Mouse (Mus musculus): ENCODE measurements around the gene Lgr5. TPM values are rescaled to one million over a fixed set of nuclear protein-coding genes. Genes with fewer than 3 reads are reported as not detected.

The Lgr5 gene
- total RNA-seq, 2 experiments from 2014 or later = 1.8 to 2.7 TPM

DNA sequence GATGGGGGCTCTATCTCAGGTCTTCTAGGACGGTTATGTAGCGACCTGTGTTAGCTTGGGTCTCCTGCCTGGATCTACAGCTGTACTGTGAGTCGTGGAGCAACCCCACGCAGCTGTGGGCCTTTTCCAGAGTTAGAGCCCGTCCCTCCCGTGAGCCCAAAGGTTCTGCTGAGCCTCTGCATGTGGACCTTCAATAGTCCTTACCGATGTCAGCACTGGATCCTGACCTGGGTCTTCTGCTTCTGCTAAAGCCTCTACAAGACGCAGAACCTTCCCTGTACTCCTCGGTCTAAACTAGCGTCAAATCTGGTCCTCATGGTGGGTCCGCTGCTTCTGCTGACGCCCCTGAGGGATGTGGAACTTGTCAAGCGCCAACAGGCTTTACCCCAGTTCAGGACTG lies 139.0 kb downstream of the Lgr5 start:
- no peak for DNase-seq (ENCODE audit: low spot score in 2 of 2)

DNA sequence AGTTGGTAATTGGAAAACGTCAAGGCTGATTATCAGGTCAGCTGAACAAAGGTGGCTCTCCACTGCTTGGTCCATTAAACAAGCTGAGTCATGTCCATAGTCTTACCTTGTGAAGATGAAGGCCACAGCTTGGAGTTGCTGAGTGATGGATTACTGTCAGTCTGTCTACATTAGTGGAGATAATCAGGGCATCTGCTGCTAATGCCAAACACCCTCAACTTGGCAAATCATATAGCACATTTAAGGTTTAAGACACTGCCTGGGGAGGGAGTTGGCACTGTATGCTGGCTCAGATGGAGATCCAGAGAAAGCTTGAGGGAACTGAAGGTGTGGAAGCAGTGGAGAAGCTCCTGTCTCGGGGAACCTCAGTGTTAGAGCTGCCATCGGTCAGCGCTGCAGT lies 150.3 kb downstream of the Lgr5 start:
- DNase-seq (ENCODE audit: low spot score in 2 of 2) = no peak

DNA sequence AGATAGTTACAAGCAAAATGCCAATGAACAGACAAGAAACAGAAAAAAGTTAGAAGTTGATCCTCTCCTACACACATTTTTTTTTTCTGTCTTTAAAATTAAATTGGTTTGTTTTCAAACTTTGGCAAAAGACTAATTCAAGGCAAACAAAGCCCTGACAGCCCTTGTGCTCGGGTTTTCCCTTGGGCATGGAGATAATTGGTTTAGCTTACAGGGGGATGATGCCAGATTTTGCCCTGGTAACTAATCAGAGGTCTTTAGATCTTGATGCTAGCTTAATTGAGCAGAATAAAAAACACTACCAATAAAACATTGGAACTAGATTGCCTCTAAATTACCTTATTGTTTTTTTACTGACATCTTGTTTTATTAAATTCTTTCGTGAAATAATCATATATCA lies 162.2 kb downstream of the Lgr5 start:
- no peak for DNase-seq (ENCODE audit: low spot score in 2 of 2)

DNA sequence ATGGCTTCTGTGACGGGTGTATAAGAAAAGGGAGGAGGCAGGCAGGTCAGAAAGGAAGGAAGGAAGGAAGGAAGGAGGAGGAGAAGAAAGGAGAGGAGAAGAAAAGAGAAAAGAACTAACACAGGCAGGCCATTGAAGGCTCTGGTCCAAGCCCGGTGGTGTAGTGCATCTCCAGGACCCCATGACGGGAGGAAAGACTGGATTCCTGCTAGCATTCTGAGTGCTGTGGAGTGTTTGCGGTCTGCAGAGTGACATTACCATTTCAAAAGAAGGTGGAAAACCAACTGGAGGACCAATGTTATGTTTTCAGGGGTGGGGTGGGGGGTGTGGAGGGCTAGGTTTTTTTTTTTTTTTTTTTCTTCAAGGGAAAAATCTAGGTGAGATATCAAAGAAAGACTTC lies 165.6 kb downstream of the Lgr5 start:
- DNase-seq (ENCODE audit: low spot score in 2 of 2) = no peak

DNA sequence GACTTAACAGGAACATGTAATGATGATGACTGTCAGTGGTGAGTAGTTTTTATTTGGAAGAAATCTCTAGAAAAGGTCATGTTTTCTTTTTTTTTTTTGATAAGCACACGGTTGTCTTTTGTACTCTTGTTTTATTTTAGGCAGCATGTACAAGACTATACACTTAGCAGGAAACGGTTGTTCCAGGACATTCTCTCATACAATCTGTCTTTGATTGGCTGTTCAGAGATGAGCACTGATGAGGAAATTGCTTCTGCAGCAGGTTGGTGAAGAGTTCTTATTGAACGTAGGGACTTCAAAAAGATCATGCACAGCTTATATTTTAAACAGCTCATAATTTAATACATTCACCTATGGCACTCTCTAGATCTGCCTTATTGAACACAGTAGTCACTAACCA lies 173.5 kb downstream of the Lgr5 start:
- DNase-seq (ENCODE audit: low spot score in 2 of 2) = no peak

DNA sequence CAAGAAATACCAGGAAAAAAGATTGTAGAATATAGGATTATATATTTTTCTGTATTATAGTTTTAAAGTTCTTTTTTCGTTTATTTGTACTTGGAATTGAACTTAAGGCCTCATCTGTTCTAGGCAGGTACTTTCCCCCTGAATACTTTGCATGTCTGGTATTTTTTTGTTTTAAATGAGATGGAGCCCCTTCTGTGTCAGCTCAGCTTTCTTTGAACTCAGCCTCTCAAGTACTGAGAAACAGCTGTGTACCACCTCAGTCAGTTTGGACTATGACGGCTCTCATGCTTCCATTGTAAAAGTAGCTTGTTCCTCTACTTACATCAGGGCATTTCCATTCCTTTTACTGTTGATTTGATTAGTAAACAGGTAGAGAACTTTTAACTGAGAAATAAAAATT lies 174.1 kb downstream of the Lgr5 start:
- DNase-seq (ENCODE audit: low spot score in 2 of 2) = no peak

DNA sequence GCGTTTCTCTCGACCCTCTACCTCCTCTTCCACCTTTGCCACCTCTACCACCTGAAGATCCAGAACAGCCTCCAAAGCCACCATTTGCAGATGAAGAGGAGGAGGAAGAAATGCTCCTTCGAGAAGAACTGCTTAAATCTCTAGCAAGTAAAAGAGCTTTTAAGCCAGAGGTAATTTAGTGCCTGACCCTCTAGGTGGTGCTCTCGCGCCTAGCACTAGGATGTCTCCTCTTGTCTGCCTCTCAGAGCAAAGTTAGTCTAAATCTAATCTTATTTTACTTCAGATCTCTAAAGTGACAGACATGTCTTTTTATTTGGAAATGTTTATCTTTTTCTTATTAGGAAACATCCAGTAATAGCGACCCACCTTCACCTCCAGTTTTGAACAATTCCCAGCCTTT lies 181.2 kb downstream of the Lgr5 start:
- DNase-seq (ENCODE audit: low spot score in 2 of 2) = peak in 1 of 2 experiments; percentile 46

Other genes starting within 250 kb of the Lgr5 start
- gene Tmem19, start 225.3 kb downstream of the Lgr5 start, total RNA-seq (2021) = 10 to 100 TPM; 17.6 to 20.5 TPM
- gene Thap2, start 203.3 kb downstream of the Lgr5 start, total RNA-seq (2021) = 1 to 10 TPM; 6.5 to 9.1 TPM
- 10 to 100 TPM; 23.0 to 28.3 TPM for gene Zfc3h1, start 202.8 kb downstream of the Lgr5 start, total RNA-seq (2021)
- not detected for gene A930009A15Rik, start 17.8 kb downstream of the Lgr5 start, total RNA-seq (2021)
- 1 to 10 TPM; 5.3 to 6.5 TPM for gene Tspan8, start 229.1 kb upstream of the Lgr5 start, total RNA-seq (2021)

Data from gastrocnemius, postnatal 4 days (tissue).